Mouse (Mus musculus): ENCODE measurements around the gene Clns1a. TPM values are rescaled to one million over a fixed set of nuclear protein-coding genes. Genes with fewer than 3 reads are reported as not detected.

The Clns1a gene
- 10 to 100 TPM; 35.9 to 37.3 TPM for total RNA-seq (2023)

GRCm38 (mm10) chr7:97696506-97697254, at the start of gene Clns1a:
Gene Clns1a (plus strand): TSS chr7:97696634.

GRCm38 (mm10) chr7:97737638-97738456, 41.4 kb downstream of the Clns1a start, which contains the start of gene Aqp11:
Gene Aqp11 (minus strand): TSS chr7:97738289.

Other genes with a start within 250 kb of the Clns1a start
- gene Kctd14, start 245.3 kb upstream of the Clns1a start, total RNA-seq (2023) = 1 to 10 TPM; 2.0 to 3.5 TPM
- 10 to 100 TPM; 27.1 to 28.1 TPM for gene Ints4, start 215.7 kb upstream of the Clns1a start, total RNA-seq (2023)
- gene Aamdc, start 117.1 kb upstream of the Clns1a start, total RNA-seq (2023) = 1 to 10 TPM; 4.8 to 6.0 TPM
- 10 to 100 TPM; 28.7 to 30.5 TPM for gene Rsf1, start 116.7 kb upstream of the Clns1a start, total RNA-seq (2023)
- under 1 TPM; 0.81 to 0.93 TPM for gene Aqp11, start 41.7 kb downstream of the Clns1a start, total RNA-seq (2023)
- 10 to 100 TPM; 41.4 to 42.7 TPM for gene Pak1, start 91.9 kb downstream of the Clns1a start, total RNA-seq (2023)
- gene Gdpd4, start 223.3 kb downstream of the Clns1a start, total RNA-seq (2023) = not detected